Mouse (Mus musculus) ES-Bruce4 (cell line): ENCODE measurements around the gene Hes5.

Source experiments
- CTCF ChIP-seq: IDR thresholded peaks from one replicate; pipeline ENCODE4 v1.8.1; 2011; ENCODE audit warnings: low read depth, low read length
- EP300 ChIP-seq: IDR thresholded peaks from 2 replicates; pipeline ENCODE4 v1.6.1; 2011; ENCODE audit warnings: low read depth, low read length; ENCODE audit not compliant: insufficient read depth
- POLR2A ChIP-seq: IDR thresholded peaks from one replicate; pipeline ENCODE4 v1.8.1; 2011; ENCODE audit warnings: low read length; ENCODE audit not compliant: insufficient read depth

GRCm38 (mm10) chr4:154943323-154944039, 17.2 kb upstream of the Hes5 start:
- no peak for TF ChIP-seq CTCF
- no peak for TF ChIP-seq EP300
- TF ChIP-seq POLR2A = no peak
